Mouse (Mus musculus) myocyte (in vitro differentiated cells): ENCODE results near the gene Adat1.

Source experiments
- MAX ChIP-seq: IDR thresholded peaks from one replicate; pipeline ENCODE4 v1.6.1; 2011; ENCODE audit warnings: low read depth, mild to moderate bottlenecking, control low read depth
- MYOG ChIP-seq, 3 experiments: IDR thresholded peaks; one replicate each; pipeline ENCODE4 v1.6.1; 2011; ENCODE audit warnings: control low read depth in 2 of 3, low read depth in 2 of 3, mild to moderate bottlenecking in 2 of 3; ENCODE audit not compliant: insufficient read length in 2 of 3, control insufficient read depth in 1 of 3, insufficient read depth in 1 of 3
- POLR2A ChIP-seq: IDR thresholded peaks from one replicate; pipeline ENCODE4 v1.6.1; 2011; ENCODE audit warnings: low read depth, mild to moderate bottlenecking, control low read depth, moderate library complexity; ENCODE audit not compliant: insufficient read length
- POLR2AphosphoS2 ChIP-seq: IDR thresholded peaks from one replicate; pipeline ENCODE4 v1.6.1; 2011; ENCODE audit warnings: low read depth, control low read depth; ENCODE audit not compliant: insufficient read length
- USF1 ChIP-seq: IDR thresholded peaks from one replicate; pipeline ENCODE4 v1.6.1; 2011; ENCODE audit warnings: low read depth, mild to moderate bottlenecking, control low read depth, moderate library complexity

- TF ChIP-seq POLR2A (no peak), MAX (no peak), POLR2AphosphoS2 (no peak), USF1 (no peak), MYOG (IDR thresholded peaks at IDR 0.05; ENCODE audit: control insufficient read depth in 1 of 3, insufficient read depth in 1 of 3, insufficient read length in 2 of 3, low read depth in 2 of 3) (no peak)
These were observed 27.1 kb downstream of the Adat1 start for GRCm38 (mm10) chr8:111964849-111965561.
